Mouse (Mus musculus) colon, adult 2 months (tissue): ENCODE measurements around the gene Gm28553. TPM values are rescaled to one million over a fixed set of nuclear protein-coding genes. Genes with fewer than 3 reads are reported as not detected.

ENCODE experiments used
- polyA plus RNA-seq: library from polyadenylated mRNA; depleted of rRNA; stranded (reverse); fragments of >200 nt; gene quantifications from 2 replicates; pipeline ENCODE4 v1.2.3, GENCODE M21; 2012; rRNA removed

Gene Gm28553
- polyA plus RNA-seq: not detected in 2 replicates

DNA sequence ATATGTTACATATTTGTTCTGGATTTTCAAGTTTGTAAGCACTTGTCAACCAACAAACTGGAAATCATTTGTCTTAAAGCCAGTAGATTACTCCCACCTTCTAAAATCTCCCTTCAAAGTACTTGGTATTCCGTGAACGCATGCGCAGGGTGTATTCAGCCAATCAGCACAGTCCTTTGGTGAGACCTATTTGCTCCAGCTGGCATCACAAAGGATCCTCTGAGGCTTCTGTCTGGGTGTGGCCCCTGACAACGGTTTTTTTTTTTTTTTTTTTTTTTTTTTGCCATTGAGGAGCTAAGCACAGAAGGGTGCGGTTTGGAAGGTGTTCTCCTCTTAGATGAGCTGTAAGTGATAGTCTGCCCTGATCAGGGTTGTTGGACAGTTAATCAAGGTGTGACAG is at the start of gene Gm28553:
TSS of gene Gm28553 (plus strand) at position 301 of the 400 bp plus-strand sequence.

